Mouse (Mus musculus) central nervous system, embryonic 14 days (tissue): ENCODE data around the gene Krtap11-1. TPM values are rescaled to one million over a fixed set of nuclear protein-coding genes. Genes with fewer than 3 reads are reported as not detected.

Source experiments
- polyA plus RNA-seq: library from polyadenylated mRNA; depleted of rRNA; stranded (reverse); fragments of >200 nt; gene quantifications from 2 replicates; pipeline ENCODE4 v1.2.3, GENCODE M21; 2012; rRNA removed

Gene Krtap11-1
- polyA plus RNA-seq, result not detected in 2 replicates

GRCm38 (mm10) chr16:89571083-89571482 is at the start of gene Krtap11-1:
Gene Krtap11-1, minus strand, starts transcription at chr16:89571183.

Other genes with a start within 250 kb of the Krtap11-1 start
- not detected in 2 replicates for gene Krtap21-1, start 167.3 kb downstream of the Krtap11-1 start, polyA plus RNA-seq
- not detected in 2 replicates for gene Krtap6-2, start 151.1 kb downstream of the Krtap11-1 start, polyA plus RNA-seq
- gene Krtap8-1, start 83.2 kb downstream of the Krtap11-1 start, polyA plus RNA-seq, result 0.11 TPM in 1 of 2 replicates, not detected in the other
- gene Krtap7-1, start 62.9 kb downstream of the Krtap11-1 start, polyA plus RNA-seq, result 0.22 and 0.31 TPM in 2 replicates